In the genomic region with DNA sequence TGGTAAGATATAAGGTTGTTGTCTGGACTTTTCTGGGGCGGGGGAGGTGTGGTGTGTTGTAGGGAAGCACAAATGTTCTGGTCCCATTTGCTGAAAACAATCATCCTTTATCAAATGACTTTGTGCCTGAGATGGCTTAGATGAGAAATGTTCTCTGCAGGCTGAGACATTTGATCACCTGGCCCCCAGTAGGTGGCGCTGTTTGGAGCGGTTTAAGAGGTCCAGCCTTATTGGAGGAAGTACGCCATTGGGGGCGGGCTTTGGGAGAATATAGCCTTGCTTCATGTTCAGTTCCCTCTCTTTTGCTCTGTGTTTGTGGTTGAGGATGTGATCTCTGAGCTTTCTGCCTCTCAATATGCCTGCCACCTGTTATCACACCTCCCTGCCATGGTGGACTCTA, we compare ENCODE assay signal across 10 mouse cellular contexts. TPM values are rescaled to one million over a fixed set of nuclear protein-coding genes. Genes with fewer than 3 reads are reported as not detected.
DNase-seq lines count a peak whose midpoint lies in the region; TF ChIP-seq lines count a peak whose summit lies in the region.
"Had no signal": no experiment of that assay in that cellular context is flagged by ENCODE, and none has a peak within 500 bp of the region (broad histone marks: within the 10 kb centered on the region; RNA-seq: fewer than 3 reads in every experiment).

No protein-coding gene starts in this region.

- no peak overlapping the region for H3K4me3 ChIP-seq in layer of hippocampus, adult 2 months
- H3K4me3 ChIP-seq: embryonic facial prominence, embryonic 12.5 days had no signal

- H3K27ac ChIP-seq in layer of hippocampus, adult 2 months = no peak overlapping the region
- H3K27ac ChIP-seq: embryonic facial prominence, embryonic 12.5 days had no signal

- no peak for DNase-seq in layer of hippocampus, adult 2 months (ENCODE audit: low spot score in 2 of 2)
- DNase-seq in layer of hippocampus, postnatal 36 days = no peak
- DNase-seq in adrenal gland, adult 2 months = peak; percentile 37
- DNase-seq in embryo, embryonic 10.5 days (ENCODE audit: low spot score) = peak; percentile 42
- peak; percentile 60 for DNase-seq in testis, postnatal 10 days (ENCODE audit: low spot score)
- DNase-seq in urinary bladder, postnatal 4 days (ENCODE audit: low spot score in 2 of 2) = no peak
- no peak for DNase-seq in layer of hippocampus, adult 9-10 months (ENCODE audit: low spot score)

- peak; percentile 63 for TF ChIP-seq CTCF in layer of hippocampus, adult 2 months (conservative IDR thresholded peaks at IDR 0.05)

RNA-seq across cellular contexts. Expression of a gene that starts 44.2 kb away (rescaled TPM):
- not detected for total RNA-seq in layer of hippocampus, adult 2 months (2021)
- not detected for total RNA-seq in layer of hippocampus, postnatal 36 days (2021)
- not detected for total RNA-seq in adrenal gland, adult 2 months (2021)
- not detected in 2 replicates for polyA plus RNA-seq in adrenal gland, adult 2 months (2012; rRNA removed)
- polyA plus RNA-seq: embryonic facial prominence, embryonic 12.5 days; large intestine, adult 2 months; neural tube, embryonic 11.5 days had no signal

Comparison
In these comparisons a context has a peak if more than half of its experiments do, and no peak if none do; other contexts are left out.
1. DNase-seq: peak in adrenal gland, adult 2 months (single experiment), embryo, embryonic 10.5 days (single experiment) and testis, postnatal 10 days (single experiment); none in layer of hippocampus, adult 2 months (0 of 2), layer of hippocampus, postnatal 36 days (0 of 2), urinary bladder, postnatal 4 days (0 of 2) and layer of hippocampus, adult 9-10 months (single experiment).